Mouse (Mus musculus) right cerebral cortex, postnatal 4 days (tissue): Measurements from ENCODE around the gene Vmn2r68.

Source experiments
- DNase-seq: peaks from one replicate; pipeline ENCODE4 v3.0.0-alpha.2; 2022

Vmn2r68 gene

GRCm38 (mm10) chr7:85237683-85238082 is at the start of gene Vmn2r68:
Gene Vmn2r68 (minus strand): TSS chr7:85237783.
- DNase-seq = no peak
